Mouse (Mus musculus) ES-Bruce4 (cell line): ENCODE results near the gene Preb. TPM values are rescaled to one million over a fixed set of nuclear protein-coding genes. Genes with fewer than 3 reads are reported as not detected.

Source experiments
- H3K27ac ChIP-seq: 2 replicates; pipeline ENCODE4 v1.5.1; 2012; ENCODE audit warnings: low read length, inconsistent platforms; ENCODE audit not compliant: insufficient read depth
- H3K27me3 ChIP-seq: 2 replicates; pipeline ENCODE4 v1.6.1; 2012; ENCODE audit warnings: mild to moderate bottlenecking, low read length, inconsistent platforms; ENCODE audit not compliant: control insufficient read depth, poor library complexity, insufficient read depth, severe bottlenecking
- H3K36me3 ChIP-seq: 2 replicates; pipeline ENCODE4 v1.6.1; 2012; ENCODE audit warnings: inconsistent platforms, mild to moderate bottlenecking, low read length, moderate library complexity; ENCODE audit not compliant: control insufficient read depth, poor library complexity, insufficient read depth, severe bottlenecking
- H3K4me1 ChIP-seq: one replicate; pipeline ENCODE4 v1.8.1; 2011; ENCODE audit warnings: low read length; ENCODE audit not compliant: control insufficient read depth, insufficient read depth
- H3K4me3 ChIP-seq: 2 replicates; pipeline ENCODE4 v1.5.1; 2011; ENCODE audit warnings: low read depth, mild to moderate bottlenecking, low read length
- H3K9ac ChIP-seq: 2 replicates; pipeline ENCODE4 v1.6.1; 2012; ENCODE audit warnings: low read depth, mild to moderate bottlenecking, inconsistent platforms; ENCODE audit not compliant: poor library complexity, severe bottlenecking
- H3K9me3 ChIP-seq: replicated peaks from 2 replicates; pipeline ENCODE4 v1.6.1; 2012; ENCODE audit warnings: mild to moderate bottlenecking, low read length, inconsistent platforms; ENCODE audit not compliant: control insufficient read depth, poor library complexity, insufficient read depth, severe bottlenecking
- CTCF ChIP-seq: IDR thresholded peaks from one replicate; pipeline ENCODE4 v1.8.1; 2011; ENCODE audit warnings: low read depth, low read length
- EP300 ChIP-seq: IDR thresholded peaks from 2 replicates; pipeline ENCODE4 v1.6.1; 2011; ENCODE audit warnings: low read depth, low read length; ENCODE audit not compliant: insufficient read depth
- POLR2A ChIP-seq: IDR thresholded peaks from one replicate; pipeline ENCODE4 v1.8.1; 2011; ENCODE audit warnings: low read length; ENCODE audit not compliant: insufficient read depth
- polyA plus RNA-seq: library from polyadenylated mRNA; stranded (reverse); fragments of >200 nt; gene quantifications from 2 replicates; pipeline ENCODE4 v1.2.4, GENCODE M21; 2011; ENCODE audit warnings: low read depth; ENCODE audit not compliant: missing spikeins, insufficient read depth, insufficient read length

Gene Preb
- polyA plus RNA-seq, 1 experiment = 71.0 TPM

GRCm38 (mm10) chr5:30917891-30918670 is 42.1 kb downstream of the Preb start:
- no peak for TF ChIP-seq POLR2A
- TF ChIP-seq EP300 = no peak
- TF ChIP-seq CTCF = no peak
- H3K4me3 ChIP-seq = no peak overlapping the region
- H3K36me3 ChIP-seq = no peaks in the 10 kb centered on the region
- H3K27ac ChIP-seq = no peak overlapping the region
- peaks cover 4% of the 10 kb centered on the region for H3K4me1 ChIP-seq
- H3K9me3 ChIP-seq = no peaks in the 10 kb centered on the region
- no peaks in the 10 kb centered on the region for H3K27me3 ChIP-seq
- H3K9ac ChIP-seq = no peak overlapping the region

- Histone ChIP-seq H3K9ac (peak overlapping the region; percentile 17; the same call in 1 of the 2 replicates), H3K4me1 (peaks cover 4% of the 10 kb centered on the region), H3K27me3 (no peaks in the 10 kb centered on the region), H3K27ac (no peak overlapping the region), H3K36me3 (no peaks in the 10 kb centered on the region), H3K9me3 (no peaks in the 10 kb centered on the region), H3K4me3 (no peak overlapping the region)
- no peak for TF ChIP-seq CTCF
- no peak for TF ChIP-seq POLR2A
- TF ChIP-seq EP300 = no peak
These were observed 42.8 kb downstream of the Preb start for GRCm38 (mm10) chr5:30917348-30917747.

- peaks cover 4% of the 10 kb centered on the region for H3K4me1 ChIP-seq
These were observed 43.3 kb downstream of the Preb start for GRCm38 (mm10) chr5:30916841-30917240.

GRCm38 (mm10) chr5:30915974-30916433 is 44.2 kb downstream of the Preb start:
- Histone ChIP-seq H3K27me3 (no peaks in the 10 kb centered on the region), H3K36me3 (no peaks in the 10 kb centered on the region), H3K27ac (no peak overlapping the region), H3K4me1 (peaks cover 4% of the 10 kb centered on the region), H3K9me3 (no peaks in the 10 kb centered on the region), H3K4me3 (peak overlapping the region; percentile 37; the same call in 1 of the 2 replicates), H3K9ac (0 out of 2 replicates have a peak overlapping the region, but pooled peaks have one; percentile 22)
- TF ChIP-seq CTCF = peak; percentile 26
- TF ChIP-seq EP300 = no peak
- TF ChIP-seq POLR2A = no peak

More at GRCm38 (mm10) chr5:30916841-30917240, 43.3 kb downstream of the Preb start:
- H3K9me3 ChIP-seq = no peaks in the 10 kb centered on the region
- H3K9ac ChIP-seq = peak overlapping the region; percentile 17; the same call in 1 of the 2 replicates
- H3K27me3 ChIP-seq = no peaks in the 10 kb centered on the region
- H3K36me3 ChIP-seq = no peaks in the 10 kb centered on the region
- H3K4me3 ChIP-seq = no peak overlapping the region
- H3K27ac ChIP-seq = no peak overlapping the region
- TF ChIP-seq POLR2A (no peak), CTCF (no peak), EP300 (no peak)

- TF ChIP-seq CTCF = no peak
- TF ChIP-seq POLR2A = no peak
- no peak for TF ChIP-seq EP300
- no peak overlapping the region for H3K27ac ChIP-seq
These were observed 44.7 kb downstream of the Preb start for GRCm38 (mm10) chr5:30915456-30915855.

GRCm38 (mm10) chr5:30914849-30915248 is 45.3 kb downstream of the Preb start:
- Histone ChIP-seq H3K9me3 (no peaks in the 10 kb centered on the region), H3K9ac (no peak overlapping the region), H3K36me3 (no peaks in the 10 kb centered on the region), H3K27me3 (no peaks in the 10 kb centered on the region), H3K4me3 (no peak overlapping the region), H3K27ac (no peak overlapping the region), H3K4me1 (no peaks in the 10 kb centered on the region)
- no peak for TF ChIP-seq CTCF
- TF ChIP-seq POLR2A = no peak
- TF ChIP-seq EP300 = no peak

More at GRCm38 (mm10) chr5:30915456-30915855, 44.7 kb downstream of the Preb start:
- Histone ChIP-seq H3K4me1 (peaks cover 3% of the 10 kb centered on the region), H3K9ac (no peak overlapping the region), H3K27me3 (no peaks in the 10 kb centered on the region), H3K36me3 (no peaks in the 10 kb centered on the region), H3K9me3 (no peaks in the 10 kb centered on the region), H3K4me3 (no peak overlapping the region)
